Mouse (Mus musculus) liver, embryonic 13.5 days (tissue): ENCODE measurements around the gene Barhl1. TPM values are rescaled to one million over a fixed set of nuclear protein-coding genes. Genes with fewer than 3 reads are reported as not detected.

Experiments used
- ATAC-seq: fragments of 200-750 bp; cut with Nextera tagmentation; 2 replicates; pipeline ENCODE4 v1.8.0; 2017; ENCODE audit warnings: low read depth, mild to moderate bottlenecking, moderate number of reproducible peaks, moderate library complexity
- DNase-seq: peaks from one replicate; pipeline ENCODE4 v3.0.0; 2022
- H3K27ac ChIP-seq: fragments of 300-500 bp; sonication (generic); 2 replicates; pipeline ENCODE4 v1.5.1; 2015; ENCODE audit warnings: moderate library complexity, mild to moderate bottlenecking, inconsistent platforms
- H3K27me3 ChIP-seq: fragments of 300-500 bp; sonication (generic); 2 replicates; pipeline ENCODE4 v1.6.1; 2015; ENCODE audit warnings: mild to moderate bottlenecking, inconsistent platforms
- H3K36me3 ChIP-seq: fragments of 300-500 bp; sonication (generic); 2 replicates; pipeline ENCODE4 v1.6.1; 2015; ENCODE audit warnings: mild to moderate bottlenecking, inconsistent platforms
- H3K4me1 ChIP-seq: fragments of 300-500 bp; sonication (generic); replicated peaks from 2 replicates; pipeline ENCODE4 v1.6.1; 2015; ENCODE audit warnings: inconsistent platforms
- H3K4me2 ChIP-seq: fragments of 300-500 bp; sonication (generic); 2 replicates; pipeline ENCODE4 v1.6.1; 2015; ENCODE audit warnings: inconsistent platforms, mild to moderate bottlenecking, moderate library complexity
- H3K4me3 ChIP-seq: fragments of 300-500 bp; sonication (generic); replicated peaks from 2 replicates; pipeline ENCODE4 v1.5.1; 2015; ENCODE audit warnings: mild to moderate bottlenecking, inconsistent platforms
- H3K9ac ChIP-seq: fragments of 300-500 bp; sonication (generic); 2 replicates; pipeline ENCODE4 v1.6.1; 2015; ENCODE audit warnings: mild to moderate bottlenecking, inconsistent platforms
- H3K9me3 ChIP-seq: fragments of 300-500 bp; sonication (generic); replicated peaks from 2 replicates; pipeline ENCODE4 v1.6.1; 2016; ENCODE audit warnings: inconsistent platforms
- WGBS: fragments of 180-500 bp; shearing (Covaris S2); methylation state at CpG from one replicate; pipeline ENCODE4 v1.1.7; 2015; ENCODE audit not compliant: insufficient replicate concordance; 5-methylcytosine and 5-hydroxymethylcytosine counted together
- polyA plus RNA-seq: library from polyadenylated mRNA; unstranded; fragments of >200 nt; fragmentation: Nextera tagmentation; extraction: Ambion mirVana; gene quantifications from 2 replicates; pipeline ENCODE4 v1.2.1, GENCODE M21; 2015

Gene Barhl1
- polyA plus RNA-seq, 1 experiment from 2014 or later, result not detected

GRCm38 (mm10) chr2:28897340-28897899 is 19.0 kb downstream of the Barhl1 start:
- no peak overlapping the region for H3K4me3 ChIP-seq
- WGBS, result 76% methylated on average over 4 of the region's 4 CpGs
- H3K4me2 ChIP-seq, result no peak overlapping the region
- DNase-seq, result no peak
- peaks cover 75% of the 10 kb centered on the region for H3K36me3 ChIP-seq
- H3K9me3 ChIP-seq, result no peaks in the 10 kb centered on the region
- H3K9ac ChIP-seq, result no peak overlapping the region
- H3K4me1 ChIP-seq, result peaks cover 6% of the 10 kb centered on the region; the same call in 1 of the 2 replicates
- no peak for ATAC-seq
- H3K27me3 ChIP-seq, result no peaks in the 10 kb centered on the region
- H3K27ac ChIP-seq, result no peak overlapping the region

GRCm38 (mm10) chr2:28895876-28896275 is 20.6 kb downstream of the Barhl1 start:
- peaks cover 76% of the 10 kb centered on the region for H3K36me3 ChIP-seq
- ATAC-seq (no peak), DNase-seq (no peak)
- H3K4me1 ChIP-seq, result peaks cover 8% of the 10 kb centered on the region; the same call in 1 of the 2 replicates
- H3K27ac ChIP-seq, result no peak overlapping the region
- H3K9ac ChIP-seq, result no peak overlapping the region
- H3K4me2 ChIP-seq, result no peak overlapping the region
- H3K27me3 ChIP-seq, result no peaks in the 10 kb centered on the region
- no peaks in the 10 kb centered on the region for H3K9me3 ChIP-seq
- 77% methylated on average over 7 of the region's 7 CpGs for WGBS
- H3K4me3 ChIP-seq, result no peak overlapping the region

- Histone ChIP-seq H3K4me2 (no peak overlapping the region), H3K4me3 (no peak overlapping the region), H3K27ac (no peak overlapping the region), H3K9me3 (no peaks in the 10 kb centered on the region), H3K27me3 (no peaks in the 10 kb centered on the region), H3K4me1 (peaks cover 8% of the 10 kb centered on the region; the same call in 1 of the 2 replicates), H3K9ac (no peak overlapping the region), H3K36me3 (peaks cover 78% of the 10 kb centered on the region)
- WGBS, result 75% methylated on average over 6 of the region's 6 CpGs
- ATAC-seq, result no peak
- DNase-seq, result no peak
These were observed 22.9 kb downstream of the Barhl1 start for GRCm38 (mm10) chr2:28893526-28893925.

- no peaks in the 10 kb centered on the region for H3K9me3 ChIP-seq
- 47% methylated on average over 1 of the region's 1 CpGs for WGBS
- H3K4me1 ChIP-seq, result peaks cover 8% of the 10 kb centered on the region; the same call in 1 of the 2 replicates
- no peak overlapping the region for H3K4me3 ChIP-seq
- ATAC-seq, result no peak
- no peak for DNase-seq
- H3K9ac ChIP-seq, result no peak overlapping the region
- no peaks in the 10 kb centered on the region for H3K27me3 ChIP-seq
- H3K27ac ChIP-seq, result no peak overlapping the region
- no peak overlapping the region for H3K4me2 ChIP-seq
- peaks cover 78% of the 10 kb centered on the region for H3K36me3 ChIP-seq
These were observed 23.7 kb downstream of the Barhl1 start for GRCm38 (mm10) chr2:28892796-28893195.

- WGBS, result 79% methylated on average over 4 of the region's 4 CpGs
These were observed 31.6 kb downstream of the Barhl1 start for GRCm38 (mm10) chr2:28884914-28885313.

GRCm38 (mm10) chr2:28882826-28883485 is 33.5 kb downstream of the Barhl1 start:
- WGBS, result 82% methylated on average over 6 of the region's 6 CpGs
- Histone ChIP-seq H3K9ac (no peak overlapping the region), H3K36me3 (peaks cover 59% of the 10 kb centered on the region), H3K4me2 (no peak overlapping the region), H3K4me1 (peaks cover 8% of the 10 kb centered on the region; the same call in 1 of the 2 replicates), H3K27ac (no peak overlapping the region), H3K4me3 (no peak overlapping the region), H3K9me3 (no peaks in the 10 kb centered on the region), H3K27me3 (no peaks in the 10 kb centered on the region)
- ATAC-seq (no peak), DNase-seq (no peak)

More at GRCm38 (mm10) chr2:28884914-28885313, 31.6 kb downstream of the Barhl1 start:
- peaks cover 69% of the 10 kb centered on the region for H3K36me3 ChIP-seq
- DNase-seq (no peak), ATAC-seq (no peak)
- H3K9me3 ChIP-seq, result no peaks in the 10 kb centered on the region
- H3K27ac ChIP-seq, result no peak overlapping the region
- H3K4me3 ChIP-seq, result no peak overlapping the region
- no peaks in the 10 kb centered on the region for H3K27me3 ChIP-seq
- H3K9ac ChIP-seq, result no peak overlapping the region
- no peak overlapping the region for H3K4me2 ChIP-seq
- H3K4me1 ChIP-seq, result peaks cover 8% of the 10 kb centered on the region; the same call in 1 of the 2 replicates

GRCm38 (mm10) chr2:28882047-28882446 is 34.4 kb downstream of the Barhl1 start:
- no peak for ATAC-seq
- Histone ChIP-seq H3K4me2 (no peak overlapping the region), H3K27ac (no peak overlapping the region), H3K9me3 (no peaks in the 10 kb centered on the region), H3K9ac (no peak overlapping the region), H3K36me3 (peaks cover 59% of the 10 kb centered on the region), H3K27me3 (no peaks in the 10 kb centered on the region), H3K4me3 (no peak overlapping the region), H3K4me1 (peaks cover 8% of the 10 kb centered on the region; the same call in 1 of the 2 replicates)
- DNase-seq, result no peak
- 82% methylated on average over 3 of the region's 3 CpGs for WGBS

- 83% methylated on average over 3 of the region's 3 CpGs for WGBS
- DNase-seq, result no peak
These were observed 35.2 kb downstream of the Barhl1 start for GRCm38 (mm10) chr2:28881275-28881674.

GRCm38 (mm10) chr2:28875554-28875953 is 40.9 kb downstream of the Barhl1 start:
- Histone ChIP-seq H3K36me3 (peaks cover 53% of the 10 kb centered on the region), H3K4me3 (no peak overlapping the region), H3K27me3 (no peaks in the 10 kb centered on the region), H3K27ac (no peak overlapping the region), H3K9ac (no peak overlapping the region), H3K4me1 (no peaks in the 10 kb centered on the region), H3K4me2 (no peak overlapping the region), H3K9me3 (no peaks in the 10 kb centered on the region)
- 86% methylated on average over 11 of the region's 11 CpGs for WGBS
- DNase-seq (no peak), ATAC-seq (no peak)

More at GRCm38 (mm10) chr2:28881275-28881674, 35.2 kb downstream of the Barhl1 start:
- Histone ChIP-seq H3K9ac (no peak overlapping the region), H3K4me2 (no peak overlapping the region), H3K9me3 (no peaks in the 10 kb centered on the region), H3K4me1 (peaks cover 7% of the 10 kb centered on the region; the same call in 1 of the 2 replicates), H3K36me3 (peaks cover 64% of the 10 kb centered on the region), H3K4me3 (no peak overlapping the region), H3K27ac (no peak overlapping the region), H3K27me3 (no peaks in the 10 kb centered on the region)
- ATAC-seq, result no peak

- Histone ChIP-seq H3K4me1 (no peaks in the 10 kb centered on the region), H3K36me3 (peaks cover 52% of the 10 kb centered on the region), H3K27me3 (no peaks in the 10 kb centered on the region), H3K4me3 (no peak overlapping the region), H3K9ac (no peak overlapping the region), H3K9me3 (no peaks in the 10 kb centered on the region), H3K27ac (no peak overlapping the region), H3K4me2 (no peak overlapping the region)
- ATAC-seq, result no peak
- WGBS, result 71% methylated on average over 7 of the region's 7 CpGs
- DNase-seq, result no peak
These were observed 49.0 kb downstream of the Barhl1 start for GRCm38 (mm10) chr2:28867495-28867894.

GRCm38 (mm10) chr2:28863857-28864256 is 52.6 kb downstream of the Barhl1 start:
- peaks cover 86% of the 10 kb centered on the region for H3K36me3 ChIP-seq
- no peak overlapping the region for H3K4me3 ChIP-seq
- no peak overlapping the region for H3K4me2 ChIP-seq
- no peak overlapping the region for H3K27ac ChIP-seq
- H3K27me3 ChIP-seq, result no peaks in the 10 kb centered on the region
- no peaks in the 10 kb centered on the region for H3K4me1 ChIP-seq
- H3K9ac ChIP-seq, result no peak overlapping the region
- H3K9me3 ChIP-seq, result no peaks in the 10 kb centered on the region
- ATAC-seq (no peak), DNase-seq (no peak)
